Mouse (Mus musculus) embryo, embryonic 11 days (tissue): ENCODE data around the gene Wdr92.
"Not testable (repeated sequence)": the region's sequence is repeated elsewhere in the genome, so short reads cannot be mapped to it uniquely, and the experiment has no call there.

Experiments
- DNase-seq: peaks from one replicate; pipeline ENCODE4 v3.0.0-alpha.2; 2015

Wdr92 gene

DNA sequence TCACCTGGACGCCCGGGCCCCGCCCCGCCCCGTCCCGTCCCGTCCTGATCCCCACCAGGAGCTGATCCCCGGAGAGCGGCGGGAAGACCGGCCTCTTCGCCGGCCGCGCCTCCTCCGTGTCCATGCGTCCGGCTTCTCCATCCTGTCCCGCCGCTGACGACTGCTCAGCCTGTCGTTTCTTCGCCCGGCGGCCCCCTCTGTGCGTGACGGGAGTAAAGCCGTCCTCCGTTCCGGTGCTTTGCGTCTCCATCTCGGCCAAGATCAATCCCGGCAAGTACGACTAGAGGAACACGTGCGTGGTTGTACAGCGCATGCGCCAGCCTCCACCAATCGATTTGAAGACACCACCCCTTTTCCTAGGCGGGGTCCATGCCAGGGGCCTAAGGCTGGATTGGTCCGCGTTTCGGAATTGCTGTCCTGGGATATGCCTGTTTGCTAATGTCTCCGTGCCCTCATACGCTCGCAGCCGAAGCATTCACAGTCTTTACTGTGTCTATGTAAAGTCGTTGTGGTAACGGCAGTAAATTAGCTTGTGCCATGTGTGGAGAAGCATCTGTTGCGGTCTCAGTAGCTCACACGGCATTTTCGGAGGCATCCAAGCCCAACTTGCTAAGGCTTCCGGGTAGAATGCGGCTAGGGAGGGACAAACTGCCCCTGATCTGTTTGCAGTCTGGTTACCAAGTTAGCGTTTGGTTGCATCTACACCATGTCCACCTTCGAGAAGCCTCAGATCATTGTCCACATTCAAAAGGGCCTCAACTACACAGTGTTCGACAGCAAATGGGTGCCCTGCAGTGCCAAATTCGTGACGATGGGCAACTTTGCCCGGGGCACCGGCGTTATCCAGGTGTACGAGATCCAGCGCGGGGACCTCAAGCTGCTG, 29.6 kb downstream of the Wdr92 start, which contains the start of gene Pno1:
Pno1 (minus strand) TSS at position 311 of the 883 bp plus-strand sequence.
- peak; percentile 96 for DNase-seq

GRCm38 (mm10) chr11:17212141-17212495, 30.2 kb downstream of the Wdr92 start:
- no peak for DNase-seq

GRCm38 (mm10) chr11:17212903-17213509, 31.1 kb downstream of the Wdr92 start:
- DNase-seq = no peak

DNA sequence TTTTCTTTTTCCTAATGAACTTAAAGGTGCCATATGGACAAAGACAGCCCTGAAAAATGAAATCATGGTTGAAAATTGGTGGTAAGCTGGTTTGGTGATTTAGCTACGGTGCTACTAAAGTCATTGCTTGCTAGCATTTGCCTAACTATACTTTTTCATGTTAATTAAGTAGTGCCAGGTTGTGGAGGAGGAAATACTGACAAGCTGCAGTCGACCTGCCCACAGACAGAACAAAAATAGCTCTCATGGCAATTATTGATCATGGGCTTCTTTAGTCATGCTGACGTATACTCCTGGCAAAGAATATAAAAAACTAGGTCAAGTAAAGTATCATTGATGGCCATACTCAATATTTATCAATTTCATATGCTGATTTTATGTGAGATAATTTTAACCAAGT, 33.6 kb downstream of the Wdr92 start:
- no peak for DNase-seq

- DNase-seq = no peak
Measured at GRCm38 (mm10) chr11:17221126-17221525, 39.2 kb downstream of the Wdr92 start.

- DNase-seq = peak; percentile 2
Measured at GRCm38 (mm10) chr11:17232792-17233191, 50.9 kb downstream of the Wdr92 start.

GRCm38 (mm10) chr11:17236449-17237037, 54.6 kb downstream of the Wdr92 start:
- no peak for DNase-seq

DNA sequence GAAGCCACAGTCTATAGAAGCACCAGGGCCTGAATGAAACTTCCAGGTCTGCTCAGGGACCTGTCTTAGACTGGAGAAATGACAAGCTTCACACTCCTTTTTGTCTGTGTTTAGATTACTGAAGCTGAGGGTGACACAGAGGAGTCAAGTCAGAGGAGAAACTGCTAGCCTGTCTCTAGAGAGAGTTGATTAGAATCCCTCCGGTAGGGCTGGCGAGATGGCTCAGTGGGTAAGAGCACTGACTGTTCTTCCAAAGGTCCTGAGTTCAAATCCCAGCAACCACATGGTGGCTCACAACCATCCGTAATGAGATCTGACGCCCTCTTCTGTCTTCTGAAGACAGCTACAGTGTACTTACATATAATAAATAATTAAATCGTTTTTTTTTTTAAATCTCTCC, 56.7 kb downstream of the Wdr92 start:
- DNase-seq = not testable (repeated sequence)

- no peak for DNase-seq
Measured at GRCm38 (mm10) chr11:17248715-17249114, 66.8 kb downstream of the Wdr92 start.

- peak; percentile 32 for DNase-seq
Measured at GRCm38 (mm10) chr11:17256813-17257365, 75.0 kb downstream of the Wdr92 start.

GRCm38 (mm10) chr11:17257443-17257842, 75.5 kb downstream of the Wdr92 start, which contains the start of gene C1d:
C1d (plus strand) TSS chr11:17257579.
- peak; percentile 97 for DNase-seq

DNA sequence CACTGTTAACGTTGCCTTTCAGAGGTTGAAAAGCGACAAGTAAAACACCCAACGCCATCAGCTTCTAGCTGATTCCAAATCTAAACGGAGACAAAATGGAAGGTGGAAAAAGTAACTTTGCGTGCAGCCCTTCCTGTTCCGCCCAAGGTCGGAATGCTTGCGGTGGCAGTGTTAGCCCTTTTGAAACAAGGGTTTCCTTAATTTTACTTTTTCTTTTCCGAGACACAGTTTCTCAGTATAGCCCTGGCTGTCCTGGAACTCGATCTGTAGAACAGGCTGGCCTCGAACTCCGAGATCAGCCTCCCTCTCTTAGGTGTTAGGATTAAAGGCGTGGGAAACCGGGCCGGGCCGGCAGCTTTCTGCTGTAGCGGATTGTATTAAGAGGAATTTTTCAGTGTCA, 76.0 kb downstream of the Wdr92 start:
- DNase-seq = peak; percentile 47

- no peak for DNase-seq
Measured at GRCm38 (mm10) chr11:17267176-17267575, 85.3 kb downstream of the Wdr92 start.

- no peak for DNase-seq
Measured at GRCm38 (mm10) chr11:17268801-17269200, 86.9 kb downstream of the Wdr92 start.

GRCm38 (mm10) chr11:17279959-17280358, 98.1 kb downstream of the Wdr92 start:
- peak; percentile 61 for DNase-seq
